Mouse (Mus musculus) stomach, embryonic 14.5 days (tissue): Measurements from ENCODE around the gene Abca14. TPM values are rescaled to one million over a fixed set of nuclear protein-coding genes. Genes with fewer than 3 reads are reported as not detected.
"Not testable (repeated sequence)": the region's sequence is repeated elsewhere in the genome, so short reads cannot be mapped to it uniquely, and the experiment has no call there.

Experiments used
- ATAC-seq: fragments of 200-750 bp; cut with Nextera tagmentation; 2 replicates; pipeline ENCODE4 v1.8.0; 2017; ENCODE audit warnings: low read depth, moderate TSS enrichment; ENCODE audit not compliant: insufficient number of reproducible peaks, insufficient read depth, low FRiP score
- H3K27ac ChIP-seq: fragments of 300-500 bp; sonication (generic); 2 replicates; pipeline ENCODE4 v1.5.1; 2014; ENCODE audit warnings: mild to moderate bottlenecking, low read length, moderate library complexity, mixed read lengths
- H3K27me3 ChIP-seq: fragments of 300-500 bp; sonication (generic); 2 replicates; pipeline ENCODE4 v1.6.1; 2014; ENCODE audit warnings: low read length, control low read depth, mixed read lengths; ENCODE audit not compliant: control insufficient read depth, insufficient read depth
- H3K36me3 ChIP-seq: fragments of 300-500 bp; sonication (generic); 2 replicates; pipeline ENCODE4 v1.6.1; 2014; ENCODE audit warnings: mild to moderate bottlenecking, control low read depth, low read length, moderate library complexity, mixed read lengths; ENCODE audit not compliant: control insufficient read depth, insufficient read depth
- H3K4me1 ChIP-seq: fragments of 300-500 bp; sonication (generic); 2 replicates; pipeline ENCODE4 v1.6.1; 2014; ENCODE audit warnings: low read length, control low read depth, mixed read lengths; ENCODE audit not compliant: control insufficient read depth, insufficient read depth
- H3K4me2 ChIP-seq: fragments of 300-500 bp; sonication (generic); replicated peaks from 2 replicates; pipeline ENCODE4 v1.6.1; 2014; ENCODE audit warnings: low read depth, low read length, control low read depth
- H3K4me3 ChIP-seq: fragments of 300-500 bp; sonication (generic); 2 replicates; pipeline ENCODE4 v1.5.1; 2014; ENCODE audit warnings: low read depth, low read length, control low read depth
- H3K9ac ChIP-seq: fragments of 300-500 bp; sonication (generic); replicated peaks from 2 replicates; pipeline ENCODE4 v1.6.1; 2014; ENCODE audit warnings: low read depth, mild to moderate bottlenecking, control low read depth, low read length, moderate library complexity, mixed read lengths
- H3K9me3 ChIP-seq: fragments of 300-500 bp; sonication (generic); 2 replicates; pipeline ENCODE4 v1.6.1; 2016; ENCODE audit warnings: low read depth, low read length, control low read depth; ENCODE audit not compliant: control insufficient read depth
- WGBS: fragments of 180-500 bp; shearing (Covaris S2); extraction: QIAGEN DNeasy Blood & Tissue Kit; methylation state at CpG from one replicate; pipeline ENCODE4 v1.1.7; 2014; 5-methylcytosine and 5-hydroxymethylcytosine counted together
- polyA plus RNA-seq: library from polyadenylated mRNA; unstranded; fragments of >200 nt; fragmentation: Nextera tagmentation; extraction: Ambion mirVana; gene quantifications from 2 replicates; pipeline ENCODE4 v1.2.1, GENCODE M21; 2014

Abca14 gene
- polyA plus RNA-seq, 1 experiment from 2014 or later: not detected

DNA sequence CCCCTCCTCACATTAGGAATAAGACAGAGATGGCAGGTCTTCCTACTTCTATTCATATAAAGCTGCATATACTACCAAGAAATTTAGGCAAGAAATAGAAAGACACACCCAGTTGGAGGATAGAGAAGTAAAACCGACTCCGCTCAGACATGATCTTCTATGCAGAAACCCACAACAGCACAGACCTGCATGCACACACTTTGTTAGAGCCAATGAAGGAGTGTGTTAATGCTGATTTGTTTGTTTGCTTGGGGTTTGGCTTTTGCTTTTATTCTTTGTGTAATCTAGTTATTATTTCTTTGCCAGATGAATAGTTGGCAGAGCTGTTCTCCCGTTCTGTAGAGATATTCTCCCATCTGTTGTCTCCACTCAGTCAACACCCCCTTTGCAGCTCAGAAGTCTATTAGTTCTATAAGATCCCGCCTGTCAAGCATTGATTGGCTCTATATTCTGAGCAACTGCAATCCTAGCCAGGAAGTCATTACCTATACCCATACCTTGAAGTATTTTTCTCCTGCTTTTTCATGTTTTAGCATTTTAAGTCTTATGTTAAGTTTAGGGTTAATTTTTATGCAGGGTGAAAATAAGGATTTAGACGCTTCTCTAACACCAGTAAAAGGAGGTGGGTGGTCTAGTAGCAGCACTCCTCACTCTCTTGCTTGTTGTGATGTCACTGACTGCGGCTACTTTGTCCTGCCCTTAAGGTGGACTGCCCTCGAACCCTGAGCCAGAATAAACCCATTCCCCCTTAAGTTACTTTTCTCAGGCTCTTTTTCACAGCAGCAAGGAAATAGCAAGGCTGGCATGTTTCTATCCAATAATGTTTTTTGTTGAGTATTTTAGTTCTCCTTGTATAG lies 67.6 kb downstream of the Abca14 start:
- Histone ChIP-seq H3K9ac (no peak overlapping the region), H3K4me3 (no peak overlapping the region), H3K27ac (no peak overlapping the region), H3K27me3 (no peaks in the 10 kb centered on the region), H3K9me3 (no peaks in the 10 kb centered on the region), H3K4me1 (no peaks in the 10 kb centered on the region), H3K4me2 (no peak overlapping the region), H3K36me3 (no peaks in the 10 kb centered on the region)
- WGBS: 77% methylated on average over 7 of the region's 7 CpGs
- no peak for ATAC-seq

DNA sequence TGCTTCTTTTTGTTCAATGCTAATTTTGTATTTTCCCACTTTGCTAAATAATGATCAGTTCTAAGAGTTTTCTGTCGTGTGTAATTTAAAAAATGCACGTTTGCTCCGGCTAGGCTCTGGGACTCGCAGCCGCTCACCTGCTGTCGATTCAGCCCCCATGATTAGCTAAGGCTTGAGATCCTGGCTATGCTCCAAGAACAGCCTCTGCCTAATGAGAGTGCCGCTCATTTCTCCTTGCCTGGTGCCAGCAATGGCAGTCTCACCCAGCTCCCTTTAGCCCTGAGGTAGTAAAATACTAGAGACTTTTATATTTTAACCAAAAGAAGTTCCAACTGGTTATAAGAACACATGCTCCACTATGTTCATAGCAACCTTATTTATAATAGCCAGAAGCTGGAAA lies 68.3 kb downstream of the Abca14 start:
- Histone ChIP-seq H3K9ac (no peak overlapping the region), H3K9me3 (no peaks in the 10 kb centered on the region), H3K4me1 (no peaks in the 10 kb centered on the region), H3K27me3 (no peaks in the 10 kb centered on the region), H3K36me3 (no peaks in the 10 kb centered on the region), H3K4me2 (no peak overlapping the region), H3K27ac (no peak overlapping the region), H3K4me3 (no peak overlapping the region)
- ATAC-seq: no peak
- 76% methylated on average over 7 of the region's 7 CpGs for WGBS

DNA sequence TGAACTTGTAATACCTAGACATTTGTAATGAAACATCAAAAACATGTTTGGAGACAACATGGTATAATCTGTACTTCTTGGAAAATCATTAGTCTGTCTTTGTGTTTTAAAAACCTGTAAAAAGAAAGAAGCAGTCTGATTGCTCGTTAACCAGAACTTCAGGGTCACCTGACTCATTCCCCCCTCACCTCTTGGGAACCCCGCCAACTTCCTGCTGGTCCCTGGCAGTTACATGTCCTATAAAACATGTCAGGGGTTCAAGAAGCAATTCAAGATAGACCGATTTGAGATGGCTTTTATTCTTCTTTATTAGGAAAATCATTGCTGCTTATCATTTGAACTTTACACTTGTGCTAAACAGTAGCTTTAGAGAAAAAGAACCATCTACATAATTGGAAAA lies 81.5 kb downstream of the Abca14 start:
- Histone ChIP-seq H3K4me1 (no peaks in the 10 kb centered on the region), H3K9ac (no peak overlapping the region), H3K9me3 (no peaks in the 10 kb centered on the region), H3K36me3 (no peaks in the 10 kb centered on the region), H3K27ac (no peak overlapping the region), H3K27me3 (no peaks in the 10 kb centered on the region), H3K4me3 (no peak overlapping the region), H3K4me2 (no peak overlapping the region)
- ATAC-seq: no peak
- 72% methylated on average over 3 of the region's 3 CpGs for WGBS

DNA sequence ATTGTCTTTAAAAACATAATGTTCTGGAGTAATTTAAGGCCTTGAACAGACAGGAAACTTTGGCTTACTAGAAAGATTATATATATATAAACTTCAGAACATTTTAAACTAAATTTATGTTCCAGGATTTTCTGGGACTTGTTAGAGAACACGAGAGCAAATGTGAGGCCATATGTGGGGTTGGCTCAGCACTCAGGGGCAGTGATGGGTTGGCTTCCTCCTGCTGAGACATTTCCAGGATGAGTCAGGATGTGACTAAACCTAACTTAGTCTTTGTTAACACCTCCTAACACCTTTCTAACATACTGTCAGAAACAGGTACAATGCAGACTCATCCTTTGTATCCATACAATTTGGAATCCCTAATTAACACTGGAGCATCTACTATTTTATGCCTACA lies 112.3 kb downstream of the Abca14 start:
- Histone ChIP-seq H3K9me3 (no peaks in the 10 kb centered on the region), H3K4me2 (no peak overlapping the region), H3K9ac (no peak overlapping the region), H3K36me3 (no peaks in the 10 kb centered on the region), H3K27ac (no peak overlapping the region), H3K4me3 (no peak overlapping the region), H3K4me1 (no peaks in the 10 kb centered on the region), H3K27me3 (no peaks in the 10 kb centered on the region)
- WGBS: 52% methylated on average over 1 of the region's 1 CpGs
- ATAC-seq: no peak

DNA sequence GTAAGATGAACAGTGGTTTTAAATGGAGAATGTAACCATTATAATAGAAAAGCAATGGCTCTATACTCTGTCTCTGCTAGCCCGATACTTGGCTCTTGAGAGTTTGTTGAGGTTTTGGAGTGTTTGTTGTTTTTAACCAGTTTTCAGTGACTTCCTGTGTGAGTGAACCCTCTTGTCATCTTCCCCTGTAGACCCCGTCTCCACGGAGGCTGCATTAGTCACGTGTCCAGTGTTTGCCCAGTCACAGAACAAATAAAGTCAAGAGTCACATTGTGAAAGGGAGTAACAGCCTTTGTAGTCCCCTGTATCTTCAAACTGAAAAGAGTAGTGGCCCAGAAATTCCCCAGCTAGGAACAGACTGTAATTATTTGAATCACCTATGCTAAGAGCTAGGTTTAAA lies 119.2 kb downstream of the Abca14 start:
- H3K4me1 ChIP-seq: no peaks in the 10 kb centered on the region
- H3K27ac ChIP-seq: no peak overlapping the region
- H3K36me3 ChIP-seq: no peaks in the 10 kb centered on the region
- no peak overlapping the region for H3K9ac ChIP-seq
- ATAC-seq: no peak
- no peaks in the 10 kb centered on the region for H3K27me3 ChIP-seq
- H3K4me2 ChIP-seq: no peak overlapping the region
- WGBS: 38% methylated on average over 4 of the region's 4 CpGs
- no peak overlapping the region for H3K4me3 ChIP-seq
- no peaks in the 10 kb centered on the region for H3K9me3 ChIP-seq

DNA sequence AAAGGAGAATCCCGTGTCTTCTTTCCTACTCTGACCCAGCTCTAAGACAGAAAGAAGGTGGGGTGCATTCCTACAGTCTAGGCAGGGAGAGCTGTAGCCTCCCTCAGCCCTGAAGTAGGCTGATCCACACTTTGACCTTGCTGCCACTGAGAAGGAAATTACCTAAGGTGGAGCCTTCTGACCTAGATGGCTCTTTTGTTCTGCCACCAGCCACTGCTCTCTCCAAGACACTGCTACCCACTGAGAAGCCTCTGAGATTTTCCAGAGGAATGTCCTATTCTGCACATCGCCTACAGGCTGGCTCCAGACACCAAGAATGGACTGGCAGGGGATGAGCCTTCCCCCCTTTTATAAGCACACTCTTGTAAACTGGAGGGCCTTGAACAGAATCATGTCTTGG lies 122.2 kb downstream of the Abca14 start:
- not testable (repeated sequence) for H3K4me2 ChIP-seq, H3K4me1 ChIP-seq, H3K9me3 ChIP-seq, H3K27me3 ChIP-seq, H3K36me3 ChIP-seq, ATAC-seq, H3K27ac ChIP-seq, H3K4me3 ChIP-seq, H3K9ac ChIP-seq
- 70% methylated on average over 2 of the region's 2 CpGs for WGBS

DNA sequence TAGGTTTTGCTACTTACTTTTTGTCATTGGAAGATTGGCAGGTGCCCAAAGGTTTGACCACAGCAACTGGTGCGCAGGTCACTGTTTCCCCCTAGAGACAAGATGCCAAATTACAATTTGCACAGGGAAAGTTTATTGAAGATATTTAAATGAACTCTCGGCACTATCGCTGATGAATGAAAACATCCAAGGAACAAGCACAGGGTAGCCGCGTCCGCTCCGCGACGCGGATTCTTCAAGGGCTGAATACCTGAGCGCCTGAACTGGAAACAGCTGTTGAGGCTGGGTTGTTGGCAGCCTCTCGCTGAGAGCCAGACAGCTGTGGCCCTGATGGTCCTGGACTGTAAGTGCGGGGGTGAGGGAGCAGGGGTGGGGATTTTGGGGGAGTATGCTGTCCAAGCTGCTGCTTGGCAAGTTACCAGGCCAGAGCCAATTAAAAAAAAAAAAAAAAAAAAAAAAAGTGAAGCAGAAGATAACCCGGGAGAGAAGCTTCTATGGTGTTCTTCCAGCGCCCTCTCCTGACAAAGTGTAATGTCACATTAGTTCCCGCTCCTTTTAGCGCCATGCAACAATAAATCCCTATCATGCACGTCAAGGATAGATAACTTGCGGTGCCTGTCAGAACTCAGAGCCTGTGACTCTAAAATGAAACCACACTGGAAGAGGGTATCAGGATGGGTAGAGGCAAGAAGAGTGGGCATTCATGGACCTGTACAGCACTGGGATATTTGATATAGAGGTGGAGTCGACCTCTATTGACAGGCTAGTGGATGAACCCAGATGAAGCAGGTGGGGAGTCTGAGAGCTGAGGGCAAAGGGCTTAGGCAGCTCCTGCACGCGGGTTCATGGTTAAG lies 123.7 kb downstream of the Abca14 start:
- WGBS: 13% methylated on average over 22 of the region's 22 CpGs
- no peak overlapping the region for H3K27ac ChIP-seq
- H3K27me3 ChIP-seq: no peaks in the 10 kb centered on the region
- no peaks in the 10 kb centered on the region for H3K4me1 ChIP-seq
- H3K9me3 ChIP-seq: no peaks in the 10 kb centered on the region
- no peaks in the 10 kb centered on the region for H3K36me3 ChIP-seq
- H3K4me2 ChIP-seq: peak overlapping the region; percentile 35
- 0 out of 2 replicates have a peak overlapping the region, but pooled peaks have one; percentile 9 for H3K4me3 ChIP-seq
- ATAC-seq: 0 out of 2 replicates have a peak, but pooled peaks have one; percentile 18
- H3K9ac ChIP-seq: no peak overlapping the region

DNA sequence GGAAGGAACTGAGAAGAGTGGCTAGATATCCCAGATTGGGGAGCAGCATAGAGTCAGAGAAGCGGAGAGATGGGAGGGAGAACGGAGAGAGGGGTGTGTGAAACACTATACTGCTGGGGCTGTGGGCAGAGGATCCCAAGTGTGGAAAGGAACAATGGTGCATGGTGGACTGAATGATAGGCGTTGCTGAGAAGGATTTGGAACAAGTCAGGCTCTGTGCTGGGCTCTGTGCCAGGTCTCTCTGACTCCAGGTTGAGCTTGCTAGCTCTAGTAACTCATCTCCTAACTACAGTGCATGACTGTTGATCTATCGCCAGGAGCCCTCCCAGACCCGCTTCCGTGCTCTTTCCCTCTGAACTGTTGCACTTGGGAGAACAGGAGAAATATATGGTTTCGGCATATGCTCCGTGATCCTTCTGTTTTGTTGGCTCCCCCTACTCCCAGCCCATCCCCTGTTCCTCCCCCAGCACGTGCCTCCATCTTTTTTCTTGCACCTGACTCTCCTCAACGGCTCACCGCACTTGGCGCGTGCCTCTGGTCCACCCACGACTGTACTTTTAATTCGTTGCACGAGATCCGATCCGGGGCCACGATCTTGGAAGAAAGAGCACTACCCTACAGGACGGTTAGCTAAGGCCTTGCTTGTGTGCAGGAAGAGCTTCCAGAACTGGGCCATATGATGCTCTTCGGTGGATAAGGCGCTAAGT lies 124.5 kb downstream of the Abca14 start, which contains the start of gene Abca15:
Gene Abca15 (plus strand): TSS at position 584 of the 707 bp plus-strand sequence.
- H3K4me3 ChIP-seq: 0 out of 2 replicates have a peak within 1 kb of the TSS, but pooled peaks have one; percentile 9

More for the DNA sequence above, 124.5 kb downstream of the Abca14 start, which contains the start of gene Abca15:
- Histone ChIP-seq H3K4me1 (no peaks in the 10 kb centered on the region), H3K9me3 (no peaks in the 10 kb centered on the region), H3K36me3 (no peaks in the 10 kb centered on the region), H3K9ac (no peak within 1 kb of the TSS), H3K27me3 (no peaks in the 10 kb centered on the region), H3K27ac (no peak within 1 kb of the TSS), H3K4me2 (peak within 1 kb of the TSS; percentile 35)
- 0 out of 2 replicates have a peak, but pooled peaks have one; percentile 58 for ATAC-seq
- 77% methylated on average over 22 of the region's 22 CpGs for WGBS
